Mouse (Mus musculus) lung, postnatal 0 days (tissue): ENCODE data around the gene Ncoa4.

Experiments used
- CTCF ChIP-seq: IDR thresholded peaks from 2 replicates; pipeline ENCODE4 v1.5.1; 2016; ENCODE audit warnings: antibody characterized with exemption, mild to moderate bottlenecking
- EP300 ChIP-seq: IDR thresholded peaks from 2 replicates; pipeline ENCODE4 v1.6.1; 2016; ENCODE audit warnings: antibody characterized with exemption, mild to moderate bottlenecking, control low read depth

- no peak for TF ChIP-seq CTCF
- no peak for TF ChIP-seq EP300
These were observed 7.7 kb downstream of the Ncoa4 start for GRCm38 (mm10) chr14:32167326-32167725.
